Mouse (Mus musculus) forebrain, embryonic 14.5 days (tissue): ENCODE results near the gene Gm38100. TPM values are rescaled to one million over a fixed set of nuclear protein-coding genes. Genes with fewer than 3 reads are reported as not detected.

Experiments
- ATAC-seq: fragments of 200-750 bp; cut with Nextera tagmentation; 2 replicates; pipeline ENCODE4 v1.8.0; 2017; ENCODE audit warnings: mild to moderate bottlenecking, moderate library complexity
- DNase-seq: peaks from one replicate; pipeline ENCODE4 v3.0.0-alpha.2; 2015; ENCODE audit warnings: low spot score
- H3K27ac ChIP-seq: fragments of 300-500 bp; sonication (generic); 2 replicates; pipeline ENCODE4 v1.5.1; 2014; ENCODE audit warnings: low read depth, mild to moderate bottlenecking, control low read depth, low read length, moderate library complexity
- H3K27me3 ChIP-seq: fragments of 300-500 bp; sonication (generic); replicated peaks from 2 replicates; pipeline ENCODE4 v1.6.1; 2014; ENCODE audit warnings: low read length, control low read depth, mixed read lengths; ENCODE audit not compliant: control insufficient read depth, insufficient read depth
- H3K36me3 ChIP-seq: fragments of 300-500 bp; sonication (generic); 2 replicates; pipeline ENCODE4 v1.6.1; 2014; ENCODE audit warnings: low read length, control low read depth; ENCODE audit not compliant: control insufficient read depth, insufficient read depth
- H3K4me1 ChIP-seq: fragments of 300-500 bp; sonication (generic); 2 replicates; pipeline ENCODE4 v1.6.1; 2014; ENCODE audit warnings: antibody characterized with exemption, low read length, control low read depth; ENCODE audit not compliant: control insufficient read depth, insufficient read depth
- H3K4me2 ChIP-seq: fragments of 300-500 bp; sonication (generic); 2 replicates; pipeline ENCODE4 v1.6.1; 2014; ENCODE audit warnings: mild to moderate bottlenecking, control low read depth, low read length
- H3K4me3 ChIP-seq: fragments of 300-500 bp; sonication (generic); 2 replicates; pipeline ENCODE4 v1.5.1; 2014; ENCODE audit warnings: low read depth, low read length, control low read depth
- H3K9ac ChIP-seq: fragments of 300-500 bp; sonication (generic); 2 replicates; pipeline ENCODE4 v1.6.1; 2014; ENCODE audit warnings: mild to moderate bottlenecking, low read length, control low read depth, moderate library complexity
- H3K9me3 ChIP-seq: fragments of 300-500 bp; sonication (generic); replicated peaks from 2 replicates; pipeline ENCODE4 v1.6.1; 2016; ENCODE audit warnings: low read length, control low read depth, mixed read lengths; ENCODE audit not compliant: control insufficient read depth
- WGBS: fragments of 180-500 bp; shearing (Covaris S2); extraction: QIAGEN DNeasy Blood & Tissue Kit; methylation state at CpG from one replicate; pipeline ENCODE4 v1.1.7; 2014; 5-methylcytosine and 5-hydroxymethylcytosine counted together
- polyA plus RNA-seq: library from polyadenylated mRNA; unstranded; fragments of >200 nt; fragmentation: Nextera tagmentation; extraction: Ambion mirVana; gene quantifications from 2 replicates; pipeline ENCODE4 v1.2.1, GENCODE M21; 2014

Gene Gm38100
- polyA plus RNA-seq = not detected in 2 replicates

DNA sequence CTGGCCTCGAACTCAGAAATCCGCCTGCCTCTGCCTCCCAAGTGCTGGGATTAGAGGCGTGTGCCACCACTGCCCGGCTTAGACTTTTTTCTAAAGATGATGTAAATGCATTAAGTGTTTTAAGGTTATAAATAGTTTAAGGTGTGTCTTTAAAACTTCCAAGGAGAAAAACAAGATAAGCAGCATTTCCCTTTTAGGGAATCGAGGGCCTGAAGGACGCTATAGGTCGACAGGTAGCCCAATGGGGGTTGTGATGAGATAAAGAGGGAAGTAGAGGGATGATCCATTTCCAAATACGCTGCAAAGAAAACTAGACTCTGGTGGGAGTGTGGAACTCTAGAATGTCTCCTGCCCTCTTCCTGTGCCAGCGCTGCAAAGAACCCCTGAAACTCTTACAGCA is at the start of gene Gm38100:
TSS of gene Gm38100 (plus strand) at position 301 of the 400 bp plus-strand sequence.
- DNase-seq = no peak
- 90% methylated on average over 9 of the region's 9 CpGs for WGBS
- Histone ChIP-seq H3K36me3 (no peaks in the 10 kb centered on the region), H3K27me3 (no peaks in the 10 kb centered on the region), H3K4me3 (no peak within 1 kb of the TSS), H3K9me3 (no peaks in the 10 kb centered on the region), H3K4me1 (no peaks in the 10 kb centered on the region), H3K9ac (no peak within 1 kb of the TSS), H3K4me2 (no peak within 1 kb of the TSS), H3K27ac (no peak within 1 kb of the TSS)
- no peak for ATAC-seq

- Histone ChIP-seq H3K4me2 (no peak overlapping the region), H3K27ac (no peak overlapping the region), H3K4me1 (no peaks in the 10 kb centered on the region), H3K9ac (no peak overlapping the region), H3K27me3 (no peaks in the 10 kb centered on the region), H3K9me3 (no peaks in the 10 kb centered on the region), H3K4me3 (no peak overlapping the region), H3K36me3 (no peaks in the 10 kb centered on the region)
- DNase-seq (peak; percentile 14), ATAC-seq (no peak)
- 76% methylated on average over 3 of the region's 3 CpGs for WGBS
These were observed 49.4 kb upstream of the Gm38100 start for GRCm38 (mm10) chr1:175870716-175871115.

DNA sequence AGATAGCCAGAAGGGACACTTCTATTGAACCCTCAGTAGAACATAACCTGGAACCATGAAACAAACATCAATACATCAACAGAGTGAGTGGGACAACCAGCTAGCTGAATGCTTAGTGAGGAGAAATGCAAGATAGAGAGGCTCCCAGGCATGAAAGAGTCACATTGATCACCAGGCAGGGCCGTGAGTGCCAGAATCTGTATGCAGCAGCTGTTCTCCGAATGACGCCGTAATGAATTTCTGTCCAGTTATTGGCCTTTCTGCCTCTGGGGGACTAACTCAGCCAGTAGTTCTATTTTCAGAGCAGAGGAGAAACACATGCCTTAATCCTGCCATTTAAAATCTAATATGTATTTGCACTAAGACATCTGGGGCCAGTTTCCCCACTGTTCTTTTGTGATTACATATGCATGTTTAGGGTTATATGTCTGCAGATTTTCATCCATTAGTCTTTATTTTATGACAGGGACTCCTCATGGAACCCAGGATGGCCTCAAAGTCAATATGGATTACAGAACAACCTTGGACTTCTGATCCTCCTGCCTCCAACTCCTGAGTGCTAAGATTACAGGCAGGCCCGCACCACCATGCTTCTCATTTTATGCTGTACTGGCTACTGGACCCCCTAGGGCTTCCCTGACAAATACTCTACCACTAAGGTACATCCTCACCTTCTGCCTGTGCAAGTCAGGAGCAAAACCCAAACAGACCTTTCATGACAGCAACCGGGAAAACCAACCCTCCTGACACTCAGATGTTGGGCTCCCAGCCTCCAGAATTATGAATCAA is 47.9 kb upstream of the Gm38100 start:
- Histone ChIP-seq H3K4me1 (no peaks in the 10 kb centered on the region), H3K4me3 (no peak overlapping the region), H3K9ac (no peak overlapping the region), H3K9me3 (no peaks in the 10 kb centered on the region), H3K27me3 (no peaks in the 10 kb centered on the region), H3K27ac (no peak overlapping the region), H3K36me3 (no peaks in the 10 kb centered on the region), H3K4me2 (no peak overlapping the region)
- 83% methylated on average over 6 of the region's 6 CpGs for WGBS
- ATAC-seq (no peak), DNase-seq (no peak)

DNA sequence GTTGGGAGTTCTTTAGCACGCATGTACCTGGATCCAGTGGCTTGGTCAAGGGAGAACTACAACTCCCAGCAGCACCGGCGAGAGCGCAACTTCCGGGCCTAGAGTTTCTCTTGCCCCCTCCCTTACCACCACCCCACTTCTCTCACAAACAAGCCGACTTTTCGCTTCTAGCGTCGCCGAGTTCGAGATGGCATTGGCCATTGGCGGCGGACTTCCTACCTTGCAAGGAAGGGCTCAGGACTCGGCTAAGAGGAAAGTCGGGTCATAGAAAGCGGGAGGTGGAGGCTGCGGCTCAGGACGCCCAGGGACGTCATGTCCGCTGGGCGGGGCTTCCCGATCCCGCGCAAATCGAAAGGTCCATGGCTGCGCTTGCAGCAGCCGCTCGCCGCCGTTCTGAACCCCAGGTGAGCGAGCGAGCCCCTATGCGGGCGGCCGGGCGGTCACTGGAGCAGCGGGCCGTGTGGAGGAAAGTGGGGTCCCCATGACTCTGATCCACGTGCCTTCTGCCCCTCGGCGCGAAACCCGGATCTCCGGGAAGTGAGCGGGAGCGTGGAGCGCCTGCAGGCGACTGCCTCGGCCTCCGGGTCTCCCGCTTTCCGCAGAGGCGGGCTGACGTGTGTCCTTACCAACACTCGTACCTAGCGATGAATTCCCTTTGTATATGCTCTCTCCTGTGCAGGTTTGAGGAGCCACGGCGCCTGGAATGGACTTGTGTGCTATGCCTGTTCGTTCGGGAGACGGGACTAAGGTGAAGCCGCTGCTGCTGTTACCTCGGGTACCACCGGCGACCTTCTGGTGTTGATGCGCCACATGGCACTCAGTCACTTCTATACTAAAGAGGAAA is 39.5 kb upstream of the Gm38100 start, which contains the start of gene Exo1:
TSS of gene Exo1 (plus strand) at position 129 of the 844 bp plus-strand sequence.
- Histone ChIP-seq H3K4me2 (peak within 1 kb of the TSS; percentile 83), H3K4me1 (peaks cover 2% of the 10 kb centered on the region; the same call in 1 of the 2 replicates), H3K9me3 (no peaks in the 10 kb centered on the region), H3K36me3 (peaks cover 12% of the 10 kb centered on the region), H3K9ac (peak within 1 kb of the TSS; percentile 77), H3K27ac (peak within 1 kb of the TSS; percentile 78; the same call in 1 of the 2 replicates), H3K4me3 (peak within 1 kb of the TSS; percentile 71), H3K27me3 (no peaks in the 10 kb centered on the region)
- DNase-seq = peak; percentile 90
- peak; percentile 98 for ATAC-seq
- under 1% methylated on average over 65 of the region's 66 CpGs for WGBS

- no peak overlapping the region for H3K4me2 ChIP-seq
- H3K4me1 ChIP-seq = peaks cover 2% of the 10 kb centered on the region; the same call in 1 of the 2 replicates
- 69% methylated on average over 3 of the region's 3 CpGs for WGBS
- peaks cover 25% of the 10 kb centered on the region for H3K36me3 ChIP-seq
- DNase-seq (no peak), ATAC-seq (no peak)
- H3K9me3 ChIP-seq = no peaks in the 10 kb centered on the region
- H3K4me3 ChIP-seq = no peak overlapping the region
- no peak overlapping the region for H3K9ac ChIP-seq
- H3K27ac ChIP-seq = no peak overlapping the region
- no peaks in the 10 kb centered on the region for H3K27me3 ChIP-seq
These were observed 36.7 kb upstream of the Gm38100 start for GRCm38 (mm10) chr1:175883398-175883797.

DNA sequence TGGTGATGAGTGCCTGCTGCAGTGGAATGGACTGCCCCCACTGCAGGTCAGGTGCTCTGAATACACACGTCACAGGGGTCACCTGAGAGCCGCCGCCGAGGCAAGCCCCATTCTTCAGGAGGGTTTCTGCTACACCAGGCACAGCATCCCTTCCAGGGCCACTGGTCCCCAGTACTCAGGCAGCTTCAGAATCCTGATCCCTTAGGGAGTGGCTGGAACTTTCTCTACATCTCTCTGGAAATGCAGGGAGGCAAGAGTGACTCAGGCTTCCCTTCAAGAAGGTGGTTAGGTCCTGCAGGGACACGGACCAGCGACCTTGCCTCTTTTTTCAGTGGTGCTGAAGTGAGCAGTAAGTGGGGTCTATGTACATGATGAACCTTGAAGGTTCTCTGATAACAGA is 26.9 kb upstream of the Gm38100 start:
- H3K27ac ChIP-seq = no peak overlapping the region
- no peaks in the 10 kb centered on the region for H3K9me3 ChIP-seq
- ATAC-seq = no peak
- H3K9ac ChIP-seq = no peak overlapping the region
- no peak for DNase-seq
- H3K4me1 ChIP-seq = no peaks in the 10 kb centered on the region
- H3K27me3 ChIP-seq = no peaks in the 10 kb centered on the region
- WGBS = 89% methylated on average over 6 of the region's 6 CpGs
- peaks cover 55% of the 10 kb centered on the region for H3K36me3 ChIP-seq
- H3K4me2 ChIP-seq = no peak overlapping the region
- H3K4me3 ChIP-seq = no peak overlapping the region

GRCm38 (mm10) chr1:175893726-175894125 is 26.4 kb upstream of the Gm38100 start:
- no peaks in the 10 kb centered on the region for H3K9me3 ChIP-seq
- H3K27ac ChIP-seq = no peak overlapping the region
- WGBS = 95% methylated on average over 12 of the region's 12 CpGs
- H3K4me2 ChIP-seq = no peak overlapping the region
- H3K4me3 ChIP-seq = no peak overlapping the region
- no peaks in the 10 kb centered on the region for H3K27me3 ChIP-seq
- H3K36me3 ChIP-seq = peaks cover 53% of the 10 kb centered on the region
- H3K4me1 ChIP-seq = no peaks in the 10 kb centered on the region
- no peak for DNase-seq
- H3K9ac ChIP-seq = no peak overlapping the region
- ATAC-seq = no peak

DNA sequence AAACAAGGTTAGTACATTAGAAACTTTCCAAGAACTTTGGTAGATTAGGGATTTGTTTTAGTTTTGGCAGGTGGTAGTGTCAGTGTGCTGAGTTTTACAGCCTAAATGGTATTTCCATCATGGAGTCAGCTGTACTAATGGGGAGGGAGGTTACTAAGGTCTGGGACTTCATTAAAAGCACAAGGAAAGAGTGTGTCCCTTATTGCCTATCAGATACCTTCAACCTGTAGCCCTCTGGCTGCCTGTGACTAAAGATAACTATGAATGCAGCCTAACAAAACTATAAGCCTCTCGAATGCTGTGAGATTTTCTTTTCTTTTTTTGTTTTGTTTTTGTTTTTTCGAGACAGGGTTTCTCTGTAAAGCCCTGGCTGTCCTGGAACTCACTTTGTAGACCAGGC is 8.9 kb upstream of the Gm38100 start:
- ATAC-seq (no peak), DNase-seq (no peak)
- no peaks in the 10 kb centered on the region for H3K4me1 ChIP-seq
- H3K9ac ChIP-seq = no peak overlapping the region
- no peaks in the 10 kb centered on the region for H3K27me3 ChIP-seq
- H3K4me3 ChIP-seq = no peak overlapping the region
- H3K36me3 ChIP-seq = peaks cover 22% of the 10 kb centered on the region
- no peak overlapping the region for H3K4me2 ChIP-seq
- 90% methylated on average over 2 of the region's 2 CpGs for WGBS
- no peak overlapping the region for H3K27ac ChIP-seq
- H3K9me3 ChIP-seq = no peaks in the 10 kb centered on the region
